Mouse (Mus musculus): ENCODE measurements at regions not wholly inside any gene's neighbourhood (a gene's known extent, or its start where the extent isn't known, plus 50 kb on each side); places are given as distances from the start of the nearest gene placed in this dataset.

DNA sequence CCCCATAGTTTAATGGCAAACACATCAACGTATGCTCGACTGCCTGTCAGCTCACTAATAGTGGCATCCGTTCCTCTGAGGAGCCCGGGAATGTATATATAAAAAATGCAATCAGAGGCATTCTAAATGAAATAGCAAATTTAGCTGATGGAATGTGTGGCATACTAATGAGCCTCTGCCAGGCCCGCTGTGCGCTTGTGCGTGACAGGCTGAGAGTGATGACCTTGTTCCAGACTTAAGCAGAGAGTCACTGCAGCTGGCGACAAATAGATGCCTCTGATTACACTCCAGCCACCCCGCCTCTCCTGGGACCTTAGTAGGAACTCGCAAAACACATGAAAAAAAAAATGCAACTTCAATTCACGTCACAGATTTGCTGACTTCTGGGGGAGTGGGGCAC lies 252.0 kb upstream of the Daam1 start:
- no peak overlapping the region for H3K4me3 ChIP-seq (ENCODE audit: low read depth, low read length)
- ATAC-seq (ENCODE audit: extremely low read depth, insufficient number of reproducible peaks, low FRiP score, poor library complexity, severe bottlenecking) (no peak), DNase-seq (ENCODE audit: low spot score) (no peak)
- H3K9me3 ChIP-seq (replicated peaks), result peaks cover 2% of the 10 kb centered on the region; the same call in 1 of the 2 replicates
- TF ChIP-seq GATA1 (IDR thresholded peaks at IDR 0.05; ENCODE audit: borderline replicate concordance, low read length) (no peak), POLR2AphosphoS5 (IDR thresholded peaks at IDR 0.05; ENCODE audit: insufficient replicate concordance, low read depth, low read length) (no peak), GATA2 (IDR thresholded peaks at IDR 0.05; ENCODE audit: borderline replicate concordance, low read depth, low read length) (no peak), TAL1 (conservative IDR thresholded peaks at IDR 0.05; ENCODE audit: low read depth, low read length) (no peak), CTCF (IDR thresholded peaks at IDR 0.05; ENCODE audit: low read depth, low read length) (no peak)
- H3K36me3 ChIP-seq (replicated peaks), result no peaks in the 10 kb centered on the region
- no peaks in the 10 kb centered on the region for H3K27me3 ChIP-seq (ENCODE audit: insufficient read depth, low read length)
- no peaks in the 10 kb centered on the region for H3K4me1 ChIP-seq (ENCODE audit: insufficient read depth, low read depth, low read length)

DNA sequence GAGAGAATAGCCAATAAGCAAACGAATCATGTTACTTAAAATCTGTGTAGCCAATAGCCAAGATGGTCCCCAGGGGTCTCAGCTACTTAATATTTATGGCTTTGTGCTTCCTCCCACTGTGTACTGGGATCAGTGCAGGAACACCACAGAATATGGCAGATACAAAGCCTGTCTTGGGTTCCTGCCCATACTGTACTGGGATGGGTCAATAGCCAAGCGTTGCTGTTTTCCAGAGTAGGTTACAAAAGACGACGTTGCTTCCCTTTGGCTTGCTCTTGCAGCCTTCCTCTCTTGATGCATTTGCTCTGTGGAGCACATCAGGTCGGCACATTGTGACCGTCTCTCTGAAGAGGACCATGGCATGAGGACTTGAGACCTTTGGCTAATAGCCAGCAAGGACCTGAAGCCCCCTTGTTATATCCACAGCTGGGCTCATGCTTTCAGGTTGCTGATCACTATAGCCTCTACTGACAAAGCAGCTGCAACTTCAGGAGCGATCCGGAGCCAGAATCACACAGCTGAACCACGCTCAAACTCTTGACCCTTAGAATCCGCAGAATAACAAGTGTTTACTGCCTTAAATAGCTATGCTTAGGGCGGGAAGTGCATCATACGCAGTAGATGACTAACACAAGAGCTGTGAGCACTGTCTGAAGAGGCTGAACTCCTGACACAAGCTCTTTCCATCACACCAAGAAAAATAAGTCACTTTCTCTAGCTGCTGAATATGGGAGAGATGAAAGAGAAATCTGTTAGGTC lies 250.2 kb upstream of the Daam1 start:
- no peak for DNase-seq (ENCODE audit: low spot score)
- H3K4me1 ChIP-seq (ENCODE audit: insufficient read depth, low read depth, low read length), result no peaks in the 10 kb centered on the region

DNA sequence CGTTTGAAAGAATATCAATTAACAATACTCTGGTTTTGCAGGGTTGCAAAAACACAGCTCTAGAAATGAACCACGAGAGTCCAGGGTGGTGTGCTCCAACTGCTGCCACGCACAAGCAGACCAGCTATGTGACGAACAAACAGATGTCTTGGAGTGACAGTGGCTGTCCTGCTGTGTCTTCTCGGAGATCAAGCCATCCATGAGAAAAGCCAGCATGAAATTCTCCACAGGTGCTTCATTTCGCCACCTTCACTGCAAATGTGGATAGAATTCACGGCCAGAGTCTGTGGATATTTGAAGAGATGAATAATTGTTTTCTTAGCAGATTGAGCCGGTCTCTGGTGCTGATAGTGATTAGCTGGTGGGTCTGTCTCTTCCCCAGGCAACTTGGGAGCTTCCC lies 246.3 kb upstream of the Daam1 start:
- no peak for DNase-seq (ENCODE audit: low spot score)
- H3K4me3 ChIP-seq (ENCODE audit: low read depth, low read length), result no peak overlapping the region
- no peaks in the 10 kb centered on the region for H3K27me3 ChIP-seq (ENCODE audit: insufficient read depth, low read length)
- H3K9me3 ChIP-seq (replicated peaks), result no peaks in the 10 kb centered on the region
- no peaks in the 10 kb centered on the region for H3K36me3 ChIP-seq (replicated peaks)
- H3K4me1 ChIP-seq (ENCODE audit: insufficient read depth, low read depth, low read length), result no peaks in the 10 kb centered on the region
- TF ChIP-seq GATA1 (IDR thresholded peaks at IDR 0.05; ENCODE audit: borderline replicate concordance, low read length) (no peak), POLR2AphosphoS5 (IDR thresholded peaks at IDR 0.05; ENCODE audit: insufficient replicate concordance, low read depth, low read length) (no peak), CTCF (IDR thresholded peaks at IDR 0.05; ENCODE audit: low read depth, low read length) (no peak)
- ATAC-seq (ENCODE audit: extremely low read depth, insufficient number of reproducible peaks, low FRiP score, poor library complexity, severe bottlenecking), result no peak

More for the DNA sequence above, 250.2 kb upstream of the Daam1 start:
- peaks cover 2% of the 10 kb centered on the region; the same call in 1 of the 2 replicates for H3K9me3 ChIP-seq (replicated peaks)
- TF ChIP-seq GATA2 (IDR thresholded peaks at IDR 0.05; ENCODE audit: borderline replicate concordance, low read depth, low read length), result no peak
- no peak for TF ChIP-seq CTCF (IDR thresholded peaks at IDR 0.05; ENCODE audit: low read depth, low read length)
- TF ChIP-seq GATA1 (IDR thresholded peaks at IDR 0.05; ENCODE audit: borderline replicate concordance, low read length), result no peak
- no peak for TF ChIP-seq TAL1 (conservative IDR thresholded peaks at IDR 0.05; ENCODE audit: low read depth, low read length)
- TF ChIP-seq POLR2AphosphoS5 (IDR thresholded peaks at IDR 0.05; ENCODE audit: insufficient replicate concordance, low read depth, low read length), result no peak
- no peaks in the 10 kb centered on the region for H3K27me3 ChIP-seq (ENCODE audit: insufficient read depth, low read length)
- no peaks in the 10 kb centered on the region for H3K36me3 ChIP-seq (replicated peaks)
- no peak overlapping the region for H3K4me3 ChIP-seq (ENCODE audit: low read depth, low read length)
- ATAC-seq (ENCODE audit: extremely low read depth, insufficient number of reproducible peaks, low FRiP score, poor library complexity, severe bottlenecking), result no peak

DNA sequence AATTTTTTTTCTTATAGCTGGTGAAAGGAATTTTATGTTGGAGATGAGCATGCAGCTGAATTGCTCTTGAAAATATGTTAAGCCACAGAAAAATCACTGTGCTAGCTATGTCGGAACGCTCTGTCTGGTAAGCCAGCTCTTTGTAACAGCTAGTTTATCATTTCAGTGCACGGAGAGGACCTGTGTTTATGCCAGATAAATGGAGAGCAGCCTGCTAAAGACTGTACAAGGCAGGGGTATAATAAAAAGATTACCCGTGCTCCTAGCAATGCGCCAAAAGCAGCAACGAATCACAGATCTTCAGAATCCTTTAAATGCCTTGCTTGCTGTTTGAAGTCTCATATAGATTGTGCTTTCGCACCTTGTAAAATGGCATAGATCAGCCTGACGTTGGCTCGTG lies 232.2 kb upstream of the Daam1 start:
- no peaks in the 10 kb centered on the region for H3K36me3 ChIP-seq (replicated peaks)
- H3K4me1 ChIP-seq (ENCODE audit: insufficient read depth, low read depth, low read length), result no peaks in the 10 kb centered on the region
- no peaks in the 10 kb centered on the region for H3K9me3 ChIP-seq (replicated peaks)
- ATAC-seq (ENCODE audit: extremely low read depth, insufficient number of reproducible peaks, low FRiP score, poor library complexity, severe bottlenecking) (no peak), DNase-seq (ENCODE audit: low spot score) (no peak)
- H3K27me3 ChIP-seq (ENCODE audit: insufficient read depth, low read length), result no peaks in the 10 kb centered on the region
- TF ChIP-seq TAL1 (conservative IDR thresholded peaks at IDR 0.05; ENCODE audit: low read depth, low read length) (no peak), GATA2 (IDR thresholded peaks at IDR 0.05; ENCODE audit: borderline replicate concordance, low read depth, low read length) (no peak), CTCF (IDR thresholded peaks at IDR 0.05; ENCODE audit: low read depth, low read length) (no peak), GATA1 (IDR thresholded peaks at IDR 0.05; ENCODE audit: borderline replicate concordance, low read length) (no peak), POLR2AphosphoS5 (IDR thresholded peaks at IDR 0.05; ENCODE audit: insufficient replicate concordance, low read depth, low read length) (no peak)
- no peak overlapping the region for H3K4me3 ChIP-seq (ENCODE audit: low read depth, low read length)

DNA sequence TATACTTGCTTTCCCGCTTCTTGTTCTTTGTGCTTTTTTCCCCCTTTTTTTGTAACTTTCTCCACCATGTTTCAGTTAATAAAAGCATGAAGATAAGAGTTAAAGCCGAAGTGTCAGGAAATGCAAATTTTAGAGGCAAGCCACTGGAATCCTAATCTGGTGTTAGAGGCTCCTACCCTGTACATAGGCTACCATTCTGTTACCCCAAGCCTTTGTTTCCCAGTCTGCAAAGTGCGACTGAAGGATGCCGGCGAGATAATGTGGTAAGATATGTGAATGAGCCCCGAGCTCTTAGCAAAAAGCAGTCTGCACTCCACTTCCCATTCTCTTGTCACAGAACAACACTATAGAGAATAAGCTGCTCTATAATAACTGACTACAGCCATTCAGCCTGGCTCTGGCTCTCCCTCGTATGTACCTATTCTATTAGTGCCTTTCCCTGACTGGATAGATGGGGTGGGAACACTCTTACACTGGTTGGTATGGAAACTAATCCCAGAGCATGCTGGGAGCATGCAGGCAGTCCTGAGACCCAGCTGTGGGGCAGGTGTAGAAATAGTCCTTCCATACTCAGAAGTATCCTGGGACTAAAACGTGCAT lies 229.7 kb upstream of the Daam1 start:
- Histone ChIP-seq H3K4me1 (ENCODE audit: insufficient read depth, low read depth, low read length) (no peaks in the 10 kb centered on the region), H3K4me3 (ENCODE audit: low read depth, low read length) (no peak overlapping the region), H3K27me3 (ENCODE audit: insufficient read depth, low read length) (no peaks in the 10 kb centered on the region), H3K9me3 (replicated peaks) (no peaks in the 10 kb centered on the region), H3K36me3 (replicated peaks) (no peaks in the 10 kb centered on the region)
- TF ChIP-seq CTCF (IDR thresholded peaks at IDR 0.05; ENCODE audit: low read depth, low read length), result no peak
- no peak for TF ChIP-seq GATA1 (IDR thresholded peaks at IDR 0.05; ENCODE audit: borderline replicate concordance, low read length)
- TF ChIP-seq POLR2AphosphoS5 (IDR thresholded peaks at IDR 0.05; ENCODE audit: insufficient replicate concordance, low read depth, low read length), result no peak
- TF ChIP-seq TAL1 (conservative IDR thresholded peaks at IDR 0.05; ENCODE audit: low read depth, low read length), result no peak
- TF ChIP-seq GATA2 (IDR thresholded peaks at IDR 0.05; ENCODE audit: borderline replicate concordance, low read depth, low read length), result no peak
- no peak for ATAC-seq (ENCODE audit: extremely low read depth, insufficient number of reproducible peaks, low FRiP score, poor library complexity, severe bottlenecking)
- DNase-seq (ENCODE audit: low spot score), result no peak

DNA sequence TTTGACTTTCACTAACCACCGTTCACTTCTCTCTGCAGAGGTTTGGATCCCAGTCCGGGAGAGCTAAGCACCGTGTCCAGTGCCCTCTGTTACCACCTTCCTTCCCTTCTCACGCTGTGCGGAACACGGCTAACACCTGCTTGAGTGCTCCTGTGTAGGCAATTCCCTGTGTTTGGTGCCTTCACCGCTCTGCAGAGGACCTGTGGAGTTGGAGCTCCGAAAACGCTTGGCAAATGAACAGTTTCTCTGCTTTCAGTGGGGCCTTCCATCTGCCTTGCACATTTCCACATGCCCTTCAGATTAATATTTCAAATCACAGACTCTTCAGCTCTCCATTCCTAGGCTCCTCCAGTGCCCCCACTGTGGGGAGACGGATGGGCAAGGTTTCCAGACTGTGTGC lies 227.7 kb upstream of the Daam1 start:
- no peak for DNase-seq (ENCODE audit: low spot score)
- no peak for ATAC-seq (ENCODE audit: extremely low read depth, insufficient number of reproducible peaks, low FRiP score, poor library complexity, severe bottlenecking)
- Histone ChIP-seq H3K4me1 (ENCODE audit: insufficient read depth, low read depth, low read length) (no peaks in the 10 kb centered on the region), H3K36me3 (replicated peaks) (no peaks in the 10 kb centered on the region), H3K27me3 (ENCODE audit: insufficient read depth, low read length) (no peaks in the 10 kb centered on the region), H3K9me3 (replicated peaks) (no peaks in the 10 kb centered on the region), H3K4me3 (ENCODE audit: low read depth, low read length) (no peak overlapping the region)
- TF ChIP-seq POLR2AphosphoS5 (IDR thresholded peaks at IDR 0.05; ENCODE audit: insufficient replicate concordance, low read depth, low read length), result no peak
- no peak for TF ChIP-seq TAL1 (conservative IDR thresholded peaks at IDR 0.05; ENCODE audit: low read depth, low read length)
- TF ChIP-seq GATA1 (IDR thresholded peaks at IDR 0.05; ENCODE audit: borderline replicate concordance, low read length), result no peak
- no peak for TF ChIP-seq GATA2 (IDR thresholded peaks at IDR 0.05; ENCODE audit: borderline replicate concordance, low read depth, low read length)
- TF ChIP-seq CTCF (IDR thresholded peaks at IDR 0.05; ENCODE audit: low read depth, low read length), result no peak
